Comparison of ENCODE assay signal across 10 mouse cellular contexts in the genomic region with DNA sequence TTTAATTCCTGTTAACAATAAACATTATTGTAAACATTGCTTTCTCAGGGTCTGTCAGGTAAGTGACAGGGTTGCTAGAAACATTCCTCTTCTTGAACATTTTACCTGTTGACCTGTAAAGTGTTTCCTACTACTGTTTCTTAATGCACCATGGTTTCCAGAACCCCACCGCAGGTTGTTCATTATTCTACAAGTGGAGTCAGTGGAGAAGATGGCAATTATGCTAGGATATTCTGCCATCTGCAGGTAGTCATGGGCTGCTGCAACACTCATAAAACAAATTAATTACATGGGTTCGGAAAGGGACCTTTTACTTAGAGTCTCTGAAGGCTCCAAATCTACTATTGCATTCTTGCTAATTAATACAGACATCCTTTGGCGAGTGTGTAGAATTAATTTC.
DNase-seq lines count a peak whose midpoint lies in the region; ATAC-seq and TF ChIP-seq lines count a peak whose summit lies in the region.
"Had no signal": no experiment of that assay in that cellular context is flagged by ENCODE, and none has a peak within 500 bp of the region (broad histone marks: within the 10 kb centered on the region; RNA-seq: fewer than 3 reads in every experiment).

No protein-coding gene starts in this region.

- WGBS in intestine, postnatal 0 days = 29% methylated on average over 3 of the region's 3 CpGs
- WGBS in intestine, embryonic 16.5 days = 31% methylated on average over 3 of the region's 3 CpGs
- WGBS in forebrain, postnatal 0 days = 26% methylated on average over 3 of the region's 3 CpGs

- H3K27ac ChIP-seq in intestine, postnatal 0 days (ENCODE audit: low read depth, low read length) = no peak overlapping the region; the same call in 1 of the 2 replicates
- no peak overlapping the region for H3K27ac ChIP-seq in intestine, embryonic 16.5 days (ENCODE audit: low read length)
- H3K27ac ChIP-seq in MEL (ENCODE audit: control insufficient read depth, low read depth, low read length) = no peak overlapping the region
- H3K27ac ChIP-seq in forebrain, postnatal 0 days (ENCODE audit: low read depth, low read length) = no peak overlapping the region

- no peaks in the 10 kb centered on the region for H3K4me1 ChIP-seq in intestine, postnatal 0 days (replicated peaks; ENCODE audit: control insufficient read depth, insufficient read depth, low read length)
- no peaks in the 10 kb centered on the region for H3K4me1 ChIP-seq in intestine, embryonic 16.5 days (ENCODE audit: control insufficient read depth, insufficient read depth, low read length)
- no peaks in the 10 kb centered on the region for H3K4me1 ChIP-seq in MEL (ENCODE audit: control insufficient read depth in 1 of 2, insufficient read depth in 2 of 2, low read length in 2 of 2)
- no peaks in the 10 kb centered on the region for H3K4me1 ChIP-seq in forebrain, postnatal 0 days (ENCODE audit: insufficient read depth)

- DNase-seq in 416B (ENCODE audit: low read depth) (peak; percentile 11), MEL (ENCODE audit: low read depth, low spot score) (peak; percentile 7)
- peak; percentile 63 for DNase-seq in forebrain, postnatal 0 days
- no peak for DNase-seq in thymus, postnatal 25 days
- no peak for DNase-seq in cerebellum, adult 8-10 months
- DNase-seq in urinary bladder, adult 18-20 months (ENCODE audit: low spot score in 2 of 2) = no peak
- DNase-seq: adrenal gland, postnatal 25 days; kidney, postnatal 10 days had no signal

- H3K9ac ChIP-seq in intestine, postnatal 0 days (ENCODE audit: low read depth, low read length) = no peak overlapping the region
- H3K9ac ChIP-seq in intestine, embryonic 16.5 days (ENCODE audit: low read depth, low read length) = no peak overlapping the region
- H3K9ac ChIP-seq in MEL (ENCODE audit: control insufficient read depth, low read depth, low read length, poor library complexity, severe bottlenecking) = no peak overlapping the region
- H3K9ac ChIP-seq in forebrain, postnatal 0 days = no peak overlapping the region

- H3K36me3 ChIP-seq in intestine, postnatal 0 days (ENCODE audit: control insufficient read depth, insufficient read depth) = no peaks in the 10 kb centered on the region
- H3K36me3 ChIP-seq in intestine, embryonic 16.5 days (ENCODE audit: control insufficient read depth, insufficient read depth, low read length) = no peaks in the 10 kb centered on the region
- no peaks in the 10 kb centered on the region for H3K36me3 ChIP-seq in MEL (ENCODE audit: control insufficient read depth in 1 of 2, insufficient read depth in 2 of 2, low read length in 2 of 2)
- H3K36me3 ChIP-seq in forebrain, postnatal 0 days (ENCODE audit: insufficient read depth) = no peaks in the 10 kb centered on the region

- peak; percentile 69 for TF ChIP-seq CTCF in intestine, postnatal 0 days (IDR thresholded peaks at IDR 0.05; ENCODE audit: low read depth)
- TF ChIP-seq CTCF in MEL (IDR thresholded peaks at IDR 0.05 in 2 of 3, conservative IDR thresholded peaks at IDR 0.05 in 1 of 3; ENCODE audit: control insufficient read depth in 1 of 3, insufficient read depth in 1 of 3, low read depth in 2 of 3, low read length in 3 of 3, poor library complexity in 1 of 3, severe bottlenecking in 1 of 3) = peak in 2 of 3 experiments; percentile 4 to 48; a peak in 2 of 6 replicates
- TF ChIP-seq CTCF in forebrain, postnatal 0 days (IDR thresholded peaks at IDR 0.05; ENCODE audit: low read depth) = peak; percentile 78

- no peak for TF ChIP-seq EP300 in MEL (IDR thresholded peaks at IDR 0.05; ENCODE audit: low read depth in 1 of 2, low read length in 2 of 2)

- TF ChIP-seq RAD21 in MEL (IDR thresholded peaks at IDR 0.05; ENCODE audit: low read depth, low read length) = peak; percentile 49

- ATAC-seq in intestine, postnatal 0 days = no peak
- ATAC-seq in intestine, embryonic 16.5 days = no peak
- peak; percentile 58; the same call in 1 of the 2 replicates for ATAC-seq in forebrain, postnatal 0 days

- no peak overlapping the region for H3K4me3 ChIP-seq in intestine, postnatal 0 days (ENCODE audit: low read depth, low read length)
- H3K4me3 ChIP-seq in intestine, embryonic 16.5 days (ENCODE audit: low read length) = no peak overlapping the region
- no peak overlapping the region for H3K4me3 ChIP-seq in MEL (ENCODE audit: control insufficient read depth in 1 of 2, insufficient read depth in 1 of 2, low read depth in 2 of 2, low read length in 2 of 2)
- no peak overlapping the region for H3K4me3 ChIP-seq in forebrain, postnatal 0 days (ENCODE audit: low read depth, low read length)

- H3K79me2 ChIP-seq in MEL (ENCODE audit: control insufficient read depth, insufficient read depth, low read length, poor library complexity) = no peaks in the 10 kb centered on the region

- H3K9me3 ChIP-seq in intestine, postnatal 0 days (ENCODE audit: control insufficient read depth) = no peaks in the 10 kb centered on the region
- H3K9me3 ChIP-seq in intestine, embryonic 16.5 days (ENCODE audit: control insufficient read depth, low read length) = no peaks in the 10 kb centered on the region
- H3K9me3 ChIP-seq in MEL (replicated peaks; ENCODE audit: insufficient read depth, low read length) = no peaks in the 10 kb centered on the region
- H3K9me3 ChIP-seq in forebrain, postnatal 0 days (ENCODE audit: low read length) = no peaks in the 10 kb centered on the region

- H3K27me3 ChIP-seq in intestine, postnatal 0 days (replicated peaks; ENCODE audit: control insufficient read depth, insufficient read depth, low read length) = no peaks in the 10 kb centered on the region
- H3K27me3 ChIP-seq in intestine, embryonic 16.5 days (replicated peaks; ENCODE audit: control insufficient read depth, insufficient read depth, low read length) = no peaks in the 10 kb centered on the region
- H3K27me3 ChIP-seq in MEL (ENCODE audit: control insufficient read depth in 1 of 2, insufficient read depth in 2 of 2, low read length in 2 of 2) = no peaks in the 10 kb centered on the region
- H3K27me3 ChIP-seq in forebrain, postnatal 0 days (ENCODE audit: insufficient read depth, low read length) = no peaks in the 10 kb centered on the region

- no peak overlapping the region for H3K4me2 ChIP-seq in intestine, postnatal 0 days (replicated peaks; ENCODE audit: low read depth)
- H3K4me2 ChIP-seq in intestine, embryonic 16.5 days (ENCODE audit: low read depth, low read length) = no peak overlapping the region
- no peak overlapping the region for H3K4me2 ChIP-seq in forebrain, postnatal 0 days (ENCODE audit: low read depth)

- no peak for TF ChIP-seq POLR2A in MEL (IDR thresholded peaks at IDR 0.05; ENCODE audit: control insufficient read depth in 1 of 2, insufficient read depth in 1 of 2, low read depth in 1 of 2, low read length in 2 of 2, poor library complexity in 1 of 2)

TF ChIP-seq in MEL, 35 proteins besides CTCF, POLR2A, EP300 and RAD21:
- TF ChIP-seq MYC (IDR thresholded peaks at IDR 0.05; ENCODE audit: low read depth, low read length) (no peak), ZC3H11A (IDR thresholded peaks at IDR 0.05; ENCODE audit: low read depth, low read length) (0 out of 2 replicates have a peak, but pooled peaks have one; percentile 11), SMC3 (IDR thresholded peaks at IDR 0.05; ENCODE audit: low read depth, low read length) (peak; percentile 45)

Comparison
In these comparisons a context has a peak if more than half of its experiments do, and no peak if none do; other contexts are left out.
1. CTCF ChIP-seq: peak in every context shown above with its lines; median percentile 78 in forebrain, postnatal 0 days; 69 in intestine, postnatal 0 days; 26 in MEL.
2. DNase-seq: peak in 416B (single experiment), MEL (single experiment) and forebrain, postnatal 0 days (single experiment); none in thymus, postnatal 25 days (single experiment), cerebellum, adult 8-10 months (single experiment) and urinary bladder, adult 18-20 months (0 of 2).